Mouse (Mus musculus): ENCODE data around the gene Defb7.

- no peak for TF ChIP-seq CTCF (IDR thresholded peaks at IDR 0.05; ENCODE audit: borderline replicate concordance, control insufficient read depth, extremely low read depth, insufficient read depth, low read length, poor library complexity)
- TF ChIP-seq POLR2A (IDR thresholded peaks at IDR 0.05; ENCODE audit: control insufficient read depth, extremely low read depth, insufficient read depth, low read length, poor library complexity) = no peak
These were observed at the start of gene Defb7 for GRCm38 (mm10) chr8:19494797-19495196.
